Mouse (Mus musculus) embryonic fibroblast, embryonic 13.5 days (primary cell): Measurements from ENCODE around the gene Gm45234. TPM values are rescaled to one million over a fixed set of nuclear protein-coding genes. Genes with fewer than 3 reads are reported as not detected.
"Not testable (repeated sequence)": the region's sequence is repeated elsewhere in the genome, so short reads cannot be mapped to it uniquely, and the experiment has no call there.

Experiments used
- H3K27ac ChIP-seq: 2 replicates; pipeline ENCODE4 v1.5.1; 2012; ENCODE audit warnings: low read length, control low read depth, inconsistent platforms; ENCODE audit not compliant: insufficient read depth
- H3K4me1 ChIP-seq: 2 replicates; pipeline ENCODE4 v1.6.1; 2011; ENCODE audit warnings: low read length; ENCODE audit not compliant: control insufficient read depth, insufficient read depth
- H3K4me3 ChIP-seq: 2 replicates; pipeline ENCODE4 v1.5.1; 2011; ENCODE audit warnings: mild to moderate bottlenecking, control low read depth, low read length; ENCODE audit not compliant: insufficient read depth
- CTCF ChIP-seq: IDR thresholded peaks from 2 replicates; pipeline ENCODE4 v1.5.1; 2011; ENCODE audit warnings: mild to moderate bottlenecking, control low read depth, low read length, moderate library complexity, borderline replicate concordance; ENCODE audit not compliant: insufficient read depth
- POLR2A ChIP-seq: IDR thresholded peaks from 2 replicates; pipeline ENCODE4 v1.6.1; 2011; ENCODE audit warnings: low read depth, mild to moderate bottlenecking, control low read depth, low read length, moderate library complexity
- polyA plus RNA-seq: library from polyadenylated mRNA; stranded (reverse); fragments of >200 nt; gene quantifications from 2 replicates; pipeline ENCODE4 v1.2.4, GENCODE M21; 2011; ENCODE audit warnings: low read depth; ENCODE audit not compliant: missing spikeins, insufficient read length

Gm45234 gene
- 0.58 and 0.63 TPM in 2 replicates for polyA plus RNA-seq

- peaks cover 9% of the 10 kb centered on the region for H3K4me1 ChIP-seq
- no peak for TF ChIP-seq CTCF
- peak; percentile 70 for TF ChIP-seq POLR2A
- peak within 1 kb of the TSS; percentile 99 for H3K27ac ChIP-seq
- H3K4me3 ChIP-seq: peak within 1 kb of the TSS; percentile 77
Measured at GRCm38 (mm10) chr6:124755831-124756595, at the start of gene Gm45234, which contains the start of gene Atn1. Gene Gm45234, minus strand, starts transcription at chr6:124756021. Gene Atn1, minus strand, starts transcription at chr6:124756524.

GRCm38 (mm10) chr6:124804341-124804740 is 48.5 kb upstream of the Gm45234 start:
- Histone ChIP-seq H3K27ac (peak overlapping the region; percentile 94), H3K4me3 (no peak overlapping the region), H3K4me1 (peaks cover 11% of the 10 kb centered on the region)
- TF ChIP-seq POLR2A (no peak), CTCF (no peak)

- not testable (repeated sequence) for H3K4me3 ChIP-seq, H3K27ac ChIP-seq
- peaks cover 11% of the 10 kb centered on the region for H3K4me1 ChIP-seq
Measured at GRCm38 (mm10) chr6:124803691-124804090, 47.9 kb upstream of the Gm45234 start.

DNA sequence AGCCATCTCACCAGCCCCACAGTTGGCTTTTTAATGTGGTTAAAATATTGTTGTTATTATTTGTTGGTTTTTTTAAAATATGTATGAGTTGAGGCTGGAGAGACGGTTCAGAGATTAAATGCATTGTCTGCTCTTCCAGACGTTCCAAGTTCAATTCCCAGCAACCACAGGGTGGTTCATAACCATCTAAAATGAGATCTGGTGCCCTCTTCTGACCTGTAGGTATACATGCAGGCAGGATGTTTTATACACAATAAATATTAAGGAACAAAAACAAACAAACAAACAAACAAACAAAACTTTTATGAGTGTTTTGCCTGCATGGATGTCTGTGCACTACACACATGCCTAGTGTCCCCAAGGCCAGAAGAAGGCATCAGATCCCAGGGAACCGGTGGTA is 47.2 kb upstream of the Gm45234 start:
- no peak for TF ChIP-seq CTCF
- no peak for TF ChIP-seq POLR2A
- Histone ChIP-seq H3K4me3 (no peak overlapping the region), H3K4me1 (peaks cover 9% of the 10 kb centered on the region), H3K27ac (no peak overlapping the region)

DNA sequence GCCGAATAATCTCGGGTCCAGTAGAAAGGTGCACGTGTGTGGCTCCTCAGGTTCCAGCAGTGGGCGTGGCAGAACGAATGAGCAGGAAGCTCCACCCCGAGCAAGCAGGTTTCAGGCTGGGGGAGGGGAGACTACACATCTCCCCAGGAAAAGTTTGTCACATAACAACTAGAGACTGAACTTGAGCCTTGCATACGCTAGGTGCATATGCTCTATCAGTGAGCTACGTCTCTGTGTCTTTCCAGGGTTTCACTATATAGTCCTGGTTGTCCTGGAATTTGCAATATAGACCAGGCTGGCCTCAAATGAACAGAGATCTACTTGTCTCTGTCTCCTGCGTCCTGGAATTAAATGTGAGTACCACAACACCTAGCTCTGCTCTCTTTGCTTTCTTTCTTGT is 46.6 kb upstream of the Gm45234 start:
- H3K27ac ChIP-seq, H3K4me1 ChIP-seq: not testable (repeated sequence)
- H3K4me3 ChIP-seq: 0 out of 2 replicates have a peak overlapping the region, but pooled peaks have one; percentile 7

DNA sequence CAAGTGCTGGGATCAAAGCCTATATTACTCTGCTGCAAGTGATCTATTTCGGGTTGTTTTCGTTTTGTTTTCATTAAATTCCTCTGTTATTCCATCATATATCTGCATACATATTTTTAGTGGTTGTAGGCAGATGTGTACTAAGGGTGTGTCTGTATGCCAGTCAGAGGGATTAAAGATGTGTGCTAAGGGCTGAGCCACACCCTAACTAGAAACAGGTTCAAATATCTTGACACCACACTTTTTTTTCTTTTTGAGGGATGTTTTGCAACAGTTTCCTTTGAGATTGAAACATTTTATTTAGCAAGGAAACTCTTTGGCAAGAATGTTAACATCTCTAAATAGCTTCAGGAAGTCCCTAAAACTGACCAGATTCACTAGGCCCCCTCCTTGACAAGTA is 40.4 kb upstream of the Gm45234 start:
- Histone ChIP-seq H3K4me1 (no peaks in the 10 kb centered on the region), H3K4me3 (no peak overlapping the region), H3K27ac (no peak overlapping the region)
- TF ChIP-seq CTCF: no peak
- TF ChIP-seq POLR2A: no peak

DNA sequence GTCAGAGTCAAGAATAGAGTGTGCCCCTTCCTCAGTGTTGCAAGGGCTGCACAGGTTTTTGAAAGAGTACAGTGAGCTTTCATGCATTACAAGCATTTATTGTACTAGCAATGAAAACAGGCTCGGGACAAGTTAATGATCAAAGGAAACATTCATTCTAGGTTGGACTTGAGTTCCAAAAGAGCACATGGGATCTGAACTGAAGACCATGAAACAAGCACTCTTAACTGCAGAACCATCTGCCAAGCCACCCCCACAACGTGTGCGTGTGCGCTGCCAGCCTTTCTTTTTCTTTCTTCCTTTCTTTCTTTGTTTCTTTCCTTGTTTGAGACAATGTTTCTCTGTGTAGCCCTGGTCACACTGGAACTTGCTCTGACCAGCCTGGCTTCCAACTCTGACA is 40.0 kb upstream of the Gm45234 start:
- H3K27ac ChIP-seq: no peak overlapping the region
- TF ChIP-seq POLR2A (no peak), CTCF (no peak)
- H3K4me1 ChIP-seq: no peaks in the 10 kb centered on the region
- H3K4me3 ChIP-seq: no peak overlapping the region

- no peak overlapping the region for H3K27ac ChIP-seq
- no peaks in the 10 kb centered on the region for H3K4me1 ChIP-seq
- no peak overlapping the region for H3K4me3 ChIP-seq
- TF ChIP-seq CTCF (no peak), POLR2A (no peak)
Measured at GRCm38 (mm10) chr6:124791911-124792310, 36.1 kb upstream of the Gm45234 start.

DNA sequence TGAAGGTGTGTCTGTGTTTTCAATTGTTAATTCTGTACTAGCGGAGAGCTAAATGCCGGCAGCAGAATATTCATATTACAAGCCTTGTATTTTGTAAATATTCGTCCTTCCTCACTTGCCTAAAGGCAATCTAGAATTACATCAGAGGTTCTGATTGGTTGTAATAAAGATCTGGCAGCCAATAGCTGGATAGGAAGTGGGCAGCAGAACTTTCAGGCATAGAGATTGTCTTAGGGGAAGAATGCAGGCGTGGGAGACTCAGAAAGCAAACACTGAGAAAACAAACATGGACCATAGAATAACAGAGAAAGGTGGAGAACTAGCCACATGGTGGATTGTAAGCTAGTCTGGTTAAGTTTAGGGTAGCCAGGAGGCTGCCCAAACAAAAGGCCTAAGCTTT is 34.3 kb upstream of the Gm45234 start:
- Histone ChIP-seq H3K4me1 (no peaks in the 10 kb centered on the region), H3K27ac (no peak overlapping the region), H3K4me3 (no peak overlapping the region)
- TF ChIP-seq POLR2A (no peak), CTCF (no peak)

GRCm38 (mm10) chr6:124789519-124789918 is 33.7 kb upstream of the Gm45234 start:
- TF ChIP-seq CTCF (no peak), POLR2A (no peak)
- no peak overlapping the region for H3K27ac ChIP-seq
- no peak overlapping the region for H3K4me3 ChIP-seq
- no peaks in the 10 kb centered on the region for H3K4me1 ChIP-seq

DNA sequence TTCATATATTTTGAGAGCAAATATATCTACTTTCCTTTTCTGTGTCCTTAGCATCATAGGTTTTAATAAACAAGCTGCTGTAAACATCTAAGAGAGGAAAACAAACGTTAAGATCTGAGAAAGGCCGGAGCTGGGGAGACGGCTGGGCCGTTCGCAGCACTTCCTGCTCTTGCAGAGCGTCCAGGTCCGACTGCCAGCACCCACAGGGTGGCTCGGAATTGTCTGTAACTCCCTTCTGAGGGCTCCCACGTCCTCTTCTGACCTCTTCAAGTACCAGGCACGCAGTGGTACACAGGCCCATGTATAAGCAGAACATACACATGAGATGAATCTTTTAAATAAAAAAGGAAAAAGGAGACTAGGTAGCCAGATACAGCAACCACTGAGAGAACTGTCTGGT is 31.9 kb upstream of the Gm45234 start:
- TF ChIP-seq POLR2A (no peak), CTCF (no peak)
- Histone ChIP-seq H3K27ac (no peak overlapping the region), H3K4me1 (peaks cover 3% of the 10 kb centered on the region; the same call in 1 of the 2 replicates), H3K4me3 (no peak overlapping the region)
